Mouse (Mus musculus): ENCODE data around the gene Rgs14.
A peak's percentile ranks its signal among the peaks of the same experiment; 100 is the strongest.

Rgs14 gene

DNA sequence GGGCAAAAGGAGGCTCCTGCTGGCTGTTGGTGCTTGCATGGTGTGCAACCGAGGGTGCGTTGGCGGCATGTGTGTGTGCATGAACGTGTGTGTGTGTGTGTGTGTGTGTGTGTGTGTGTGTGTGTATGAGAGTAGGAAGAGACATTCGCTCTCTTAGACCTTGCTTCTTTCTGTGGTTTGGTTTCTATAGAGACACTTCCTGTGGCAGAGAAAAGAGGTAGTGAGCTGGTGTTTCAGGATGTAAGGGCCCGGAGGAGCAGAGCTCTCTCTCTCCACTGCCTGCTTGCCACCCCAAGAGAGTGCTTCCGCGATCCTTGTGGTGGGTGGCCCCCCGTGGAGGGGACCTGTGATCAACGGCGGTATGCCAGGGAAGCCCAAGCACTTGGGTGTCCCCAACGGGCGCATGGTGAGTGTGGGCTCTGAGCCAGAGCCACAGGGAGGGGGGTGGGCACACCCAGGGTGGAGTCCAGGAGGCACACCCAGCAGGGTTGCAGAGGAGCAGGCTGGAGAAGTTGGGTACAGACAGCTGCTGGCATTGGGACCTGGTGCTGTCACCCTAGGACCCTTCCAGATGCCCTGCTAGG is at the start of gene Rgs14:
Rgs14 (plus strand) TSS at position 202 of the 584 bp plus-strand sequence.
- DNase-seq (ENCODE audit: extremely low spot score, low spot score) = no peak

GRCm38 (mm10) chr13:55319931-55320533 is 49.5 kb upstream of the Rgs14 start, which contains the start of gene Prelid1:
Gene Prelid1 (plus strand): TSS chr13:55320500.
- DNase-seq (ENCODE audit: extremely low spot score, low spot score) = no peak

GRCm38 (mm10) chr13:55321434-55322129 is 48.0 kb upstream of the Rgs14 start, which contains the start of gene Rab24:
Gene Rab24 (minus strand): TSS chr13:55321946.
- peak; percentile 91 for DNase-seq (ENCODE audit: extremely low spot score, low spot score)

DNA sequence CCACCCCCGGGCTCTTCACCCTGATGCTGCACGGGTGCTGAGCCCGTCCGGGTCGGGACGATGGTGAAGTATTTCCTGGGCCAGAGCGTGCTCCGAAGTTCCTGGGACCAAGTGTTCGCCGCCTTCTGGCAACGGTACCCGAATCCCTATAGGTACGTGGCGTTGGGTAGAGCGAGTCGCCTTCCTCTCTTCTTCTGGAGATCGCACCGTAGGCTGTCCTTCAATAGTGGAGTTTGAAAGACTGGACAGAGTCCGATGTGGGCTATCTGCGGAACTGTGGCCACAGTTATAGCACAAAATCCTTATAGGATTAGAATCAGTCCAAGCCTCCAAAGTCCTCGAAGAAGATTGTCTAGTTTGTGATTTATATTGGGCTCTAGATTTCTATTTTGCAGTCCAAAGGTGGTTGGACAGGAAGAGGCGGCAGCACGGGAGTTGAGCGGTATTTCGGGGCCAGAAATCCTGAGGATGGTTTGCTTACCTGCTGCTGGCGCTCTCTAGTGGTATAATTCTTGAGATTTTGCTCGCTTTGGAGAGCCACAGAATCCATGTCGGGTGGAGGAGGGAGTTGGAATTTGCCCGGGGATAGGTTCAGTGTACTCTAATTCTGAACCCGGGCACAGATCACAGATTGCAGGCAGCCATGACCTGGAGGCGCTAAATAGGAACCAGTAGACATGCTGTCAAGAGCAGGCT is 47.3 kb upstream of the Rgs14 start:
- peak; percentile 30 for DNase-seq (ENCODE audit: extremely low spot score, low spot score)

GRCm38 (mm10) chr13:55325596-55325995 is 43.9 kb upstream of the Rgs14 start:
- DNase-seq (ENCODE audit: extremely low spot score, low spot score) = no peak

- no peak for DNase-seq (ENCODE audit: extremely low spot score, low spot score)
Measured at GRCm38 (mm10) chr13:55327169-55327568, 42.4 kb upstream of the Rgs14 start.

DNA sequence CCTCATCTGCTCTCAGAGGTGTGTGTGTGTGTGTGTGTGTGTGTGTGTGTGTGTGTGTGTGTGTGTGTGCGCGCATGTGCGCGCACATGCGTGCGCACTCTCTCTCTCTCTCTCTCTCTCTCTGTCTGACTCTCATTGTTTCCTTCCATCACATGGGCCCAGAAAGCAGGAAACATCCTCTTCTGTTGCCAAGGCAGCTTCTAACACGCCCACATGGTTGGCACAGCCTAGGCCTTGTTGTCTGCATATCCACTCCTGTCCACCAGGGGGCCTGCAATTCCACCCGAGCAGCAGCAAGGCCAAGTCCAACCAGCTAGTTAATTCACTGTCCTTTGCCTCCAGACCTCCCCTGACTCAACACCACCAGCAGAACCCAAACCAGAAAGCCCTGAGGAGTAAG is 41.9 kb upstream of the Rgs14 start:
- peak; percentile 80 for DNase-seq (ENCODE audit: extremely low spot score, low spot score)

DNA sequence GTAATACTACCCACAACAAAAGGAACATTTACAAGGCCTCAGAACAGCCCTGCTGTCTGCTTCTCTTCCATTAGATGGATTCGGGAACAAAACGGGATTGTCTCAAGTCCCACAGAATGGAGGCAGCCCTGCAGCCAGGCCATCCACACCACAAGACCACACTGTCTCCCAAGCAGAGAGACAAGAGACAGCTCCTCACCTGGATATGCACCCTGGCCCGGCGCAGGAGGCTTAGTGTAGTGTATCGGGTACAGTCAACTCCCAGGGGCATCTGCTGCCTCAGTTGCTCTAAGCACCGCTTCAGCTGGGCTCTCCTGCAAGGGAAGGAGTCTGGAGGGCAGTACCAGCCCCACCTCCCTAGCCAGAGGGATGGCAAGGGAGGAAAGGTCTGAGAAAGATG is 41.4 kb upstream of the Rgs14 start:
- no peak for DNase-seq (ENCODE audit: extremely low spot score, low spot score)

DNA sequence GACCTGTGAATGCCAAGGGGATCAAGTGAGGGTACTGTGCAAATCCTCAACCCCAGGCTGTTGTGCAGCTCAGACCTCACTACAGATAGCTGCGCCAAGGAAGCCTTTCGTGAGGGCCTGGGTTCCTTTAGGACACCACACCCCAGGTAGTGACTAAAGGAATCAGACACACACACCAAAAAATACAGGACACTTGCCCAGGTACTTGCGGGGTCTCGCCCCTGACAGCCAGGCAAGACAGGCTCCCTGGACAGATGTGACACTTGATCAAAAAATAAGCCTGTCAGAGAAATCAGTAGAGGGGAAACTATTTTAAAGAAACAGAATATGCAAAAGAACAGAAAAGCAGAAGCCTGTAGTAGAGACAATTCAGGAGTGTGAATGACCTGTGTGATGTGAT is 40.9 kb upstream of the Rgs14 start:
- DNase-seq (ENCODE audit: extremely low spot score, low spot score) = no peak

DNA sequence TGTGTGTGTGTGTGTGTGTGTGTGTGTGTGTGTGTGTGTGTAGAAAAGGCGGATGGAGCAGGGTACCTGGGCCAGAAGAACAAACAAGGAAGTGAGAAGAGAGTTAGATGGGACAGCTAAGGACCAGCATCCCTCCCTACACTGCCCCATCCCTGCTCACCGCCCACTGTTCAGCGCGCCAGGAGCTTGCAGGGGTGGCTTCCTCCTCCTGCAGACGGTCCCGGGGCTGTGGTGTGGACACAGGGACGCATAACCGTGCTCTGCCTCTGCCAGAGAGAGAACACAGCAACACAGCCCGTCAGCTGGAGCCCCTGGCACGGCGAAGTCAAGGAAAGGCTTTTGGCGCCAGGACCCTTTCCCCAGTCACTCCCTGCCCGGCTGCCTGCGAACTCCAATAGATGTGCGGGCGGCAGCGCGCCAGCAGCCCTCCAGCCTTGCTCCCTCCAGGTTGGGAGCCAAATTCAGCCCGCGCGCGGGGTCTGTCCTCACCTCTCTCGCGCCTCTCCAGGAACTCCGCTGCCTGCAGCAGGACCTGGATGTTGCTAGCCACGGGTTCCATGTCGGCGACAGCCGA is 40.3 kb upstream of the Rgs14 start:
- DNase-seq (ENCODE audit: extremely low spot score, low spot score) = no peak

GRCm38 (mm10) chr13:55329683-55330566 is 39.6 kb upstream of the Rgs14 start, which contains the start of gene Mxd3:
Gene Mxd3 (minus strand): TSS chr13:55329823.
- DNase-seq (ENCODE audit: extremely low spot score, low spot score) = peak; percentile 93

DNA sequence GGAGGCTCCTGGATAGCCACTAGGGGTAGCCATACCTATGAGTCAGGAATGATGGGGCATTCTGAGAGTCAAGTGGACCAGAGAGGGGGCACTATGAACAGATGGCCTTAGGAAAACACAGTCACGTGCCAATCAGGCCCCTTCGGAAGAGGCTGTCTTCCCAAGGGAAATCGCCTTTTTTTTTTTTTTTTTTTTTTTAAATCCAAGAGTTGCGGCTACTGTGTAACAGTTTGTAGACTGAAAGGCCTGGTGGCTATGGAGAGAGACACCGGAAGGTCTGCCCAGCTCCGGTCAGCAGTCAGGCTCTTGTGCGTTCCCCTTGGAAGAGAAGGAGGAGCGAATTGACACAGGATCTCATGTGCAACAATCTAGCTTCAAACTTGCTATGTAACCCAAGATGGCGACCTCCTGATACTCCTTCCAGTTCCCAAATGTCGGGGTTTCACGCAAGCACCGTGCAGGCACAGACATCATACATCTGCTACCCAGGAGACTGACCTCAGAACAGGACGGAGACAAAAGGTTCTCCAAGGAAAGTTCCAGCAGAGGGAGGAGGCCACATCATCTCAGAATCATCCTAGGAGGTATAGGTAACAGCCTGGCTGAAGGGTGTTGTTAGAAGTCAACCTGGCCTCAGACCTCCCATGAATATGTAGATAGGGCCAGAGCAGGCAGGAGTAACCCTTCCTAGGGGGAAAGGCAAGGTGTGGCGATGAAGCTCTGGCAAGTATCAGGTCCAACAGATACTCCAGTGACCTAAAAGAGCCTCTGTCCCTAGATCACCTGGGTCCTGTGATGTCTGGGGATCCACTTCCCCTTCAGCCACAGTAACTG is 38.7 kb upstream of the Rgs14 start:
- no peak for DNase-seq (ENCODE audit: extremely low spot score, low spot score)

- no peak for DNase-seq (ENCODE audit: extremely low spot score, low spot score)
Measured at GRCm38 (mm10) chr13:55332331-55332730, 37.2 kb upstream of the Rgs14 start.

DNA sequence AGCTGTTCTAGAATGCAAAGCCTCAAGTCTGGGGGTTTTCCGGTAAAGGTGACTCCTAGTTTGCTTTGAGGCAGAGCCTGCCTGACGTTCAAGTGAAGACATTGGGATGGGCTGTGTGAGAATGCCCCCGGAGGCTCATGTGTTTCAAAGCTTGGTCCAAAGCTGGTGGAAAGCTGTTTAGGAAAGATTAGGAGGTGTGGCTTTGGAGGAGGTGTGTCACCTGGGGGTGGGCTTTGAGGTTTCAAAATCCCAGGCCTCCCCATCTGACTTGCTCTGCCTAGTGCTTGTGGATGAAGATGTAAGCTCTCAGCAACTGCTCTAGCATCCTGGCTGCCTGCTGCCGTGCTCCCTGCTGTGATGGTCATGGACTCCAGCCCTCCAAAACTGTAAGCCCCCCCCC is 33.8 kb upstream of the Rgs14 start:
- no peak for DNase-seq (ENCODE audit: extremely low spot score, low spot score)

GRCm38 (mm10) chr13:55337341-55337975 is 32.1 kb upstream of the Rgs14 start:
- no peak for DNase-seq (ENCODE audit: extremely low spot score, low spot score)

- DNase-seq (ENCODE audit: extremely low spot score, low spot score) = no peak
Measured at GRCm38 (mm10) chr13:55338131-55339054, 31.1 kb upstream of the Rgs14 start.

DNA sequence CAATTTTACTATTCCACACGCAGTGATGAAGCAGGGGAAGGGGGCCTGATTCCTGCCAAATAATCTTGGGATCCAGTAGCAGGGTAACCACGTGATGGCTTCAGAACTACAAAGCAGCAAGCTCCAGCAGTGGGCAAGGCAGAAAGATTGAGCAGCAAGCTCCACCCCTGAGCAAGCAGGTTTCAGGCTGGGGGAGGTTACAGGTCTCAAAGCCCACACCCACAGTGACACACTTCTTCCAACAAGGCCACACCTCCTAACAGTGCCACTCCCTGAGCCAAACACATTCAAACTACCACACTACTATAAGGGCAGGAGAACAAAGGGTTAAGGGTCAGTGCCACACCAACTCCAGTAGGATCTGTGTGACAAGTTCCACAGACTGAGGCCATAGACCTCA is 30.3 kb upstream of the Rgs14 start:
- no peak for DNase-seq (ENCODE audit: extremely low spot score, low spot score)

DNA sequence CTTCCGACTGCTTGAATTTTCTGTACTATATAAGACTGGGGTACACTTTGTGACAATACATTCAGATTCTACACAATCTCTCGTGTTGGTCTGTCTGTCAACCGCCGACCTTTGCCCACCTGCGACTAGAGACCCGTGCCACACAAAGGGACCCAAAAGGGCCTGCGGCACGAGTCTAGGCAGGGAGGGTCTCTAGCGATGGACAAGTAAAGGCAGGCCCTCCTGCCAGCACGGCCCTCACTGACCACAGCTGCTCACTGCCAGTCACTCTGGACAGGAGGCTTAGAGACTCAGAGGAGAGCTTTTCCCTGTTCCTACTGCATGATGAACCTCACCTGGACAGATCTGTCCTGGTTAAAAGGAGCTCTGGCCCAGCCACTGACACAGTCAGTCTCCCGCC is 27.1 kb upstream of the Rgs14 start:
- no peak for DNase-seq (ENCODE audit: extremely low spot score, low spot score)

All from neural tube, embryonic 10.5 days (tissue).